Mouse (Mus musculus) kidney, postnatal 10 days (tissue): ENCODE measurements around the gene Gstm2.
"Not testable (repeated sequence)": the region's sequence is repeated elsewhere in the genome, so short reads cannot be mapped to it uniquely, and the experiment has no call there.

Source experiments
- DNase-seq: peaks from one replicate; pipeline ENCODE4 v3.0.0; 2021; ENCODE audit warnings: mixed read lengths

Gstm2 gene

GRCm38 (mm10) chr3:107995974-107996373 is 9.7 kb upstream of the Gstm2 start:
- DNase-seq, result not testable (repeated sequence)

- DNase-seq, result not testable (repeated sequence)
Observed at GRCm38 (mm10) chr3:107985141-107985540, 1.1 kb downstream of the Gstm2 start.

GRCm38 (mm10) chr3:107984471-107984870 is 1.8 kb downstream of the Gstm2 start:
- no peak for DNase-seq

- DNase-seq, result no peak
Observed at GRCm38 (mm10) chr3:107983771-107984170, 2.5 kb downstream of the Gstm2 start.

- no peak for DNase-seq
Observed at GRCm38 (mm10) chr3:107982726-107983125, 3.5 kb downstream of the Gstm2 start.

- DNase-seq, result no peak
Observed at GRCm38 (mm10) chr3:107981261-107981660, 5.0 kb downstream of the Gstm2 start.

- DNase-seq, result no peak
Observed at GRCm38 (mm10) chr3:107977691-107978090, 8.6 kb downstream of the Gstm2 start.

- no peak for DNase-seq
Observed at GRCm38 (mm10) chr3:107974237-107974636, 12.0 kb downstream of the Gstm2 start.

GRCm38 (mm10) chr3:107972070-107972469 is 14.2 kb downstream of the Gstm2 start:
- DNase-seq, result no peak

- not testable (repeated sequence) for DNase-seq
Observed at GRCm38 (mm10) chr3:107971101-107971500, 15.2 kb downstream of the Gstm2 start.

GRCm38 (mm10) chr3:107968724-107969395 is 17.4 kb downstream of the Gstm2 start, which contains the start of gene Gstm3:
Gene Gstm3 (minus strand): TSS chr3:107969283.
- no peak for DNase-seq

- DNase-seq, result no peak
Observed at GRCm38 (mm10) chr3:107966631-107967030, 19.6 kb downstream of the Gstm2 start.

GRCm38 (mm10) chr3:107965592-107965991 is 20.7 kb downstream of the Gstm2 start:
- DNase-seq, result no peak

- DNase-seq, result peak; percentile 28
Observed at GRCm38 (mm10) chr3:107964656-107965308, 21.5 kb downstream of the Gstm2 start.

- no peak for DNase-seq
Observed at GRCm38 (mm10) chr3:107964026-107964425, 22.2 kb downstream of the Gstm2 start.

- not testable (repeated sequence) for DNase-seq
Observed at GRCm38 (mm10) chr3:107955260-107955659, 31.0 kb downstream of the Gstm2 start.

- no peak for DNase-seq
Observed at GRCm38 (mm10) chr3:107953906-107954305, 32.3 kb downstream of the Gstm2 start.

GRCm38 (mm10) chr3:107953328-107953755 is 32.9 kb downstream of the Gstm2 start:
- DNase-seq, result peak; percentile 82

GRCm38 (mm10) chr3:107950531-107950930 is 35.7 kb downstream of the Gstm2 start:
- no peak for DNase-seq

GRCm38 (mm10) chr3:107949461-107949860 is 36.8 kb downstream of the Gstm2 start:
- DNase-seq, result not testable (repeated sequence)

GRCm38 (mm10) chr3:107945729-107946128 is 40.5 kb downstream of the Gstm2 start:
- DNase-seq, result peak; percentile 25

GRCm38 (mm10) chr3:107943239-107943990 is 42.8 kb downstream of the Gstm2 start, which contains the start of gene Gstm6:
Gene Gstm6 (minus strand): TSS chr3:107943749.
- peak; percentile 57 for DNase-seq

- no peak for DNase-seq
Observed at GRCm38 (mm10) chr3:107941261-107941660, 45.0 kb downstream of the Gstm2 start.
